Mouse (Mus musculus) heart, postnatal 14 days (tissue): Measurements from ENCODE around the gene Gnpnat1. TPM values are rescaled to one million over a fixed set of nuclear protein-coding genes. Genes with fewer than 3 reads are reported as not detected.

ENCODE experiments used
- microRNA-seq, 2 experiments: library from miRNA; unstranded; fragments of <30 nt; microRNA quantifications; one replicate each; pipeline ENCODE4 v1.2.0; 2021 to 2022
- total RNA-seq, 2 experiments: library from RNA; stranded (reverse); gene quantifications; 2 replicates each; pipeline ENCODE4 v1.2.3; 2021

The Gnpnat1 gene
- total RNA-seq, 2 experiments from 2014 or later: 10.2 to 11.9 TPM

Small RNA genes within 50 kb of the gene (microRNA-seq; reads per million reads assigned to microRNA genes)
- gene Gm25353: 0 reads per million in 2 experiments

Other genes with a start within 250 kb of the Gnpnat1 start
- 1 to 10 TPM; 2.9 to 3.0 TPM for gene Gpr137c, start 185.2 kb downstream of the Gnpnat1 start, total RNA-seq
- 10 to 100 TPM; 11.7 to 12.5 TPM for gene Txndc16, start 184.6 kb downstream of the Gnpnat1 start, total RNA-seq
- 10 to 100 TPM; 23.2 to 24.7 TPM for gene Ero1l, start 86.1 kb downstream of the Gnpnat1 start, total RNA-seq
- gene Psmc6, start 75.1 kb downstream of the Gnpnat1 start, total RNA-seq: 100 to 1,000 TPM in 1 of 2 experiments, 10 to 100 TPM in 1; 98.5 to 103 TPM
- 10 to 100 TPM; 32.1 to 34.9 TPM for gene Styx, start 53.8 kb downstream of the Gnpnat1 start, total RNA-seq
- 100 to 1,000 TPM; 269 to 291 TPM for gene Fermt2, start 125.2 kb upstream of the Gnpnat1 start, total RNA-seq